Mouse (Mus musculus) G1E-ER4 (cell line): ENCODE measurements around the gene Gemin5. TPM values are rescaled to one million over a fixed set of nuclear protein-coding genes. Genes with fewer than 3 reads are reported as not detected.

Experiments used
- GATA1 ChIP-seq: IDR thresholded peaks from one replicate; pipeline ENCODE4 v1.8.0; 2012; ENCODE audit warnings: low read length, inconsistent platforms
- polyA plus RNA-seq: library from polyadenylated mRNA; stranded (reverse); fragments of >175 nt; gene quantifications from 2 replicates; pipeline ENCODE4 v1.2.3, GENCODE M21; 2012

The Gemin5 gene
- polyA plus RNA-seq, 1 experiment: 23.5 TPM

GRCm38 (mm10) chr11:58102146-58102545 is 66.2 kb downstream of the Gemin5 start:
- no peak for TF ChIP-seq GATA1

- no peak for TF ChIP-seq GATA1
These were observed 67.1 kb downstream of the Gemin5 start for GRCm38 (mm10) chr11:58101194-58101720.

DNA sequence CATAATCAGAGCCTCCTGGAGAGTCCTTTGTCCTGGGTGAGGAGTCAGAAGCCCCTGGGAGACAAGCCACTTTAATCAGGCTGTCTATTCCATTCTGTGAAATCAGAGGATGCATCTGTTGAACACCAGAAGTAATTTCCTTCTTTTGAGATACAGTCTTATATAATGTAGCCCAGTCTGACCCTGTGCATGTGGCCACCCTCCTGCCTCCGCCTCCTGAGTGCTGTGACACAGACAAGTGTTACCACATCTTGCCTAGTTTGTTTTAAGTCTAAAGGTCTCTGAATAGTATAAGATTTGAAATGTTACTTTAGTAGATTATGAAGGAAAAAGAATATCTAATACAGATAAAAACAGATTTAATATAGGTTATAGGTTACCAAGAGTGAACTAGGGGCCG is 68.3 kb downstream of the Gemin5 start:
- no peak for TF ChIP-seq GATA1

DNA sequence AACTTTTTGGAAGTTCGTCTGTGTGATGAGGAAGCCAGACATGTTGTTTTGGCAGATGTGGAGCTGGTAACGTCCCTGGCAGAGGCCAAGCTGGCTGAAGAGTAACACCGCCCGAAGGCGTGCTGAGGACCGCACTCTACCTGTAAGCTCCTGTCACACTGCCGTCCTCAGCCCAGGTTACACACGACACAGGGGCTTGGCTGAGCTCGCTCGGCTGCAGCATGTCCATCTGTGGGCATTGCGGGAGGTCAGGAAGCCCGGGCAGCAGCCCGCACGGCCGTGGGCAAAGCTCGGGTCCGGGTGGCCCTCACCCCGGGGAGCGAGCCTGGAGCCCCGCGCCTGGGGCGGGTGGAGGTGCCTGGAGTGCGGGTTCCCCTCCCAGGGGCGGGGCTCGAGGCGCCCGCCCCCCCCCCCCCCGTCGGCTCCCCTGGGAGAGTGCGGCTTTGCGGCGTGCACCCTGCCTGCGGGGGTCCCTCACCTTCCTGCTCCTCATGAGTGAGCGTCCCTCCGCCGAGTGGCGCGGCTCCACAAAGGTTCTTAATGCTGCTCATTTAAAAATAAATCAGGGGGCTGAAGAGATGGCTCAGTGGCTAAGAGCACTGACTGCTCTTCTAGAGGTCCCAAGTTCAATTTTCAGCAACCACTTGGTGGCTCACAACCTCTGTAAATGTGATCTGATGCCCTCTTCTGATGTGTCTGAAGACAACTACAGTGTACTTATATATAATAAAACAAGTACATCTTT is 70.5 kb downstream of the Gemin5 start:
- no peak for TF ChIP-seq GATA1

DNA sequence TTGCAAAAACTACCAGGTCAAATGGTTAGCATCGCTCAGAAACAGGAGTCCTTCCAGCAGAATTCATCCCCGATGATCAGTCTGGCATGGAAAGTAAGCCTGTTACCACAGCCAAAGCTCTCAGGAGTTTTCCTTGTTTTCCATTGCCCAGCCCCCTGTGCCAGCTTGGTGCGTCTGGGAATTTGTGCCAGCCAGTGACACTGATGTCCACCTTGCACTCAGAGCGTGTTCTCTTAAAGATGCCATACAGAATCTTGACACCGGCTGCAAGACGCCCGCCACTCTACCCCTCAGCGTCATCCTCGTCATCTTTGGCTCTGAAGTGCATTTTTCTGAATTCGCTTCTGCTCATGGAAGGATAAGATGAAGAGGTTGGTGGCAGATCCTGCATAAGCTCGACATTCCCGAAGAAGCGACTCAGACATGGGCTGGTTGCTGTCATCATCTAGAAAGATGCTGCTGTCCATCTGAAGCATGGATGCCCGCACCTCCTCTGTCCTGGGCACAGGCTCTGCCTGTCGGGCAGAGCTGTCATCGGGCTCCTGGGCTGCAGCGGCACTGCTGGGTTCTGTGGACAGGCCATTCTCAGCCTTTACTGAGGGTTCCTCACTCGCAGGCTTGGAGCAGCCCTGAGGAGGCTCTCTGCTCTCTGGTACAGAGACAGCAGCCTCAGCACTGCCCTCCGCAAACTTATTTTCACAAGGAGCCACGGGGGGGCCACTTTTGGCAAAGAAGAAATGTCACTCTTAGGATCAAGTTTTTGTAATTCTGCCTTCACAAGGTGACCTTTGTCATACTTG is 71.3 kb downstream of the Gemin5 start:
- TF ChIP-seq GATA1: no peak

DNA sequence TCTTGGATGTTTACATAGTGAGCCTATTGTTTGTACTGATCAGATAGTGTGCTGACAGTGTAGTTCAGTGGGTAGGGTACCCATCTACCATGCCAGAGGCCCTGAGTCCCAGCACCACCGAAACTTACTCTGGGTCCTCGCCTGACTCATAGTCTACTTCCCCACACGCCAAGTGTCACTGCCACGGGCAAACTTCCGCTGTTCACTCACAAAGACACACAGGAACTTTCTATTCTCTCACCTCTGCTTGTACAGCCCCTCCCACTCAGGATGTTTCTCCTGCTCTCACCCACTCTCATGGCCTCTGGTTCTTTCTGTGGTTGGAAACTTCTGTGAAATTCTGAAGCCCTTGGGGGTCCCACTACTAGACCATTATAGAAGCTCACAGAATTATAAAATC is 72.2 kb downstream of the Gemin5 start:
- no peak for TF ChIP-seq GATA1

DNA sequence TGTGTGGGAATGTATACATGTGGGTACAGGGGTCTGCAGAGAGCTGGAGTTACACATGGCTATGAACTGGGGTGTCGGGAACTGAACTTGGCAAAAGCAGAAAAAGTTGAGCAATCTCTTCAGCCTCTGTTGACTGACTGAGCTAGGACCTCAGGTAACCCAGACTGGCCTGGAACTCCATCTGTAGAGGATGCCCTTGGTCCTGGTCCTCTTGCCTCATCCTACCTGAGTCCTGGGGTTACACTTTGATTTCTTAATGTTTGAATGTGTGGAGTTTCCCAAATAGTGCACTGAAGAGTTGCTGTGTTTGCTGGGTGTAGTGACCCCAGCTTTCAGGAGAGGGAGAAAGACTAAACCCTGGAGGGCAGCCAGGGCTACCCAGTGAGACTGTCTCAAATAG is 72.8 kb downstream of the Gemin5 start:
- no peak for TF ChIP-seq GATA1

DNA sequence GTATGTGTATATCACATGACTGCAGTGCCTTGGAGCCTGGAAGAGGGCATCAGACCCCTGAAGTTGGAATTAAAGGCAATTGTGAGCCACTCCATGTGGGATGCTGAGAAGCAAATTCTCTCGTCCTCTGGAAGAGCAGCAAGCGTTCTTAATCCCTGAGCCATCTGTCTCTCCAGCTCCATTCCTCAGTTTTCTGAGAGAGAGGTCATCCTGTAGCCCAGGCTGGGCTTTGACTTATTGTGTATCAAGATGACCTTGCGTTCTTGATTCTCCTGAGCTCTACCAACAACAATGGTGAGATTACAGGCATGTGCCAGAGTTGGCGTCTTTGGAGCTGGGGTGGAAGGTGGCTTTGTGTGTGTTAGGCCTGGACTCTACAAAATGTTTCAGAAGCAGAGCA is 73.6 kb downstream of the Gemin5 start:
- no peak for TF ChIP-seq GATA1

DNA sequence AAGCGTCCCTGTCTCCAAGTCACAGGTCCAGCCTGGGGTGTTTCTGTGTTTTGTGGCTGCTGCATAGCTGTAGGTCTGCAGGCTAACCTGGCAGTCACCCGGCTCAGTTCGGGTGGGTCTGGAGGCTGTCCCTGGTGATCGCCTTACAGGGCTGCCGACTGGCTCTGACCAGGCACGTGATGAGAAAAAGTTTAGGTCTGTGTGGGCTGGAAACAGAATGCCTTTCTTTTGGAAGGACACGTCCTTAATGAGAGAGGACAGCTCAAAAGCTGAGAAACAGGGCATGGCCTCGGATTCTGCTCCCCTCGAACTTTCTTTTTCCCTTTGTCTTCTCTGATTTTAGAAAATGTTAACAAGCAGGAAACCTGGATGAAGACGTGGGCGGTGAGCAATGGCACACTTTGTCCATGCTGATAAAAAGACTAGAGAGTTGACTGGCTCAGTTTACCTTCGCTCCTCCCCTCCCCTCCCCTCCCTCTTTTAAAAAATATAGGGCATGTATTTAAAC is 75.3 kb downstream of the Gemin5 start, which contains the start of gene Gm12248:
Gene Gm12248 (minus strand): TSS at position 114 of the 508 bp plus-strand sequence.
- TF ChIP-seq GATA1: no peak

DNA sequence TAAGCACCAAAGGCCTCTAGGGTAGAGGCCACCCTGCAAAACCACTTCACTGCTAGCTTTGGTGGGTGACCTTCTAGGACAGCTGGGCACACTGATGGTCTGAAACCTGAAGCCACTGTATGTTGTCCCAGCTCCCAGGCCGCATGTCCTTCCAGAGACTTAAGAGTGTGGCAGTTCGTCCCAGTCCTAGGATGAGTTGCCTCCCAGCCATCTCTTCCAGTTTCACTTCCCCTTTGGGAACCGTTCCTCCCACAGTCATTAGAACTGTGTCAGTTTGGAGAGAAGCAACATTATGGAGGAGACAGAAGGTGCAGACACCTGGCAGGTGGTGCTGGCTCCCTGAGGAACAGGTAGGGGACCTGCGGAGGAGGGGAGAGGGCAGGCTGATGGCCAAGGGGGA is 75.8 kb downstream of the Gemin5 start:
- no peak for TF ChIP-seq GATA1

- no peak for TF ChIP-seq GATA1
These were observed 86.6 kb downstream of the Gemin5 start for GRCm38 (mm10) chr11:58081716-58082115.

DNA sequence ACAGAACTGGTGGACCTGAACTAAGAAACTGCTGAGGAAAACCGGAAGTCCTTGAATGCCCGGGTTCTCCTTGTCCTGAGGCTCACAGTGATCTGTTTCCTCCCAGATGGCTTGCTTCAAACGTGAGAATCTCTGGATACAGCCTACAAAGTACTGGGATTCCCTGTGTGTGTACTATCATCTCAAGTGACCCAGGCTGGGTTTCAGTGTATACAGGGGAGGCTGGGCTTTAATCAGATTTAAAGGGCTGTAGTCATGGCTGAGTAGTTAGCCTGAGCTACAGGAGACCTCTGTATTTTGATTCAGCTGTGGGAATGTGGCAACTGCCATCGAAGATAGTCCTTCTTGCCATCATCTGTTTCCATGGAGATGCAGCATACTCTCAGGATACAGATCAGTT is 91.1 kb downstream of the Gemin5 start:
- TF ChIP-seq GATA1: no peak

GRCm38 (mm10) chr11:58072978-58073377 is 95.4 kb downstream of the Gemin5 start:
- no peak for TF ChIP-seq GATA1

Other genes starting within 250 kb of the Gemin5 start
- gene Larp1, start 159.5 kb downstream of the Gemin5 start, polyA plus RNA-seq: 118 and 122 TPM in 2 replicates
- gene Gm12248, start 75.4 kb downstream of the Gemin5 start, polyA plus RNA-seq: not detected in 2 replicates
- 5.0 and 5.4 TPM in 2 replicates for gene Cnot8, start 64.4 kb downstream of the Gemin5 start, polyA plus RNA-seq
- gene Mrpl22, start 3.1 kb upstream of the Gemin5 start, polyA plus RNA-seq: 17.1 and 27.0 TPM in 2 replicates
- gene Igtp, start 31.0 kb upstream of the Gemin5 start, polyA plus RNA-seq: 0.41 and 0.95 TPM in 2 replicates
- gene Irgm2, start 31.1 kb upstream of the Gemin5 start, polyA plus RNA-seq: 0.11 and 0.19 TPM in 2 replicates
- not detected in 2 replicates for gene 4930438A08Rik, start 106.3 kb upstream of the Gemin5 start, polyA plus RNA-seq
- 17.2 and 21.2 TPM in 2 replicates for gene Zfp692, start 138.5 kb upstream of the Gemin5 start, polyA plus RNA-seq
- gene Zfp672, start 161.8 kb upstream of the Gemin5 start, polyA plus RNA-seq: 10.1 and 10.8 TPM in 2 replicates
- gene Sh3bp5l, start 162.2 kb upstream of the Gemin5 start, polyA plus RNA-seq: 29.4 and 33.7 TPM in 2 replicates
- gene Lypd8, start 210.5 kb upstream of the Gemin5 start, polyA plus RNA-seq: not detected in 2 replicates